Mouse (Mus musculus) testis, adult 2 months (tissue): ENCODE measurements around the gene Ifitm1.

Source experiments
- CTCF ChIP-seq: fragments of 200-500 bp; IDR thresholded peaks from 2 replicates; pipeline ENCODE4 v1.5.1; 2012; ENCODE audit warnings: low read depth, mild to moderate bottlenecking, inconsistent platforms, low read length, moderate library complexity; ENCODE audit not compliant: control insufficient read depth, insufficient read depth, insufficient replicate concordance
- POLR2A ChIP-seq: fragments of 200-500 bp; IDR thresholded peaks from 2 replicates; pipeline ENCODE4 v1.6.1; 2012; ENCODE audit warnings: low read depth, mild to moderate bottlenecking, inconsistent platforms, low read length, moderate library complexity; ENCODE audit not compliant: control insufficient read depth

DNA sequence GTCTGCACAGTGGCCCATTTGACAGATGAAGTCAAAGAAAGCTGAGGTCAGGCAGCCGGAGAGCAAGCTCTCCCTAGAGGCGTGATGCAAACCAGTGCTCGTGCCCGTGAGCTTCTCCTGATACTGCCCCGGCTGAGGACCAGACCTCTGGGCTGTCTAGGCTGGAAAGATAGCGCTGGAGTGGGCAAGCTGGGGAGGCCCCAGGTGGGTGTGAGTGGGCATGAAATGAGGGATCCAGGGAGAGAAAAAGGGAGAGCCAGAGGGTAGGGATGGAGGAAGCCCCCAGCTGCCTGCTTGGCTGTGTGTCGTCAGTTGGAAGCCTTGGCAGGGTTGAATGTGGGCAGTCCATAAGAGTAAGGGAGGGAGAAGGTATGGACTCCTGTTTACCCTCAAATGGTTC lies 22.8 kb upstream of the Ifitm1 start:
- TF ChIP-seq CTCF (no peak), POLR2A (no peak)
